8 mouse cellular contexts compared by ENCODE assay signal in genomic region chr19:53768478-53768877, GRCm38 (mm10).
DNase-seq lines count a peak whose midpoint lies in the region; TF ChIP-seq lines count a peak whose summit lies in the region.

No protein-coding gene starts in this region.

- H3K4me1 ChIP-seq in ES-Bruce4 (ENCODE audit: control insufficient read depth, insufficient read depth, low read length) = peaks cover 2% of the 10 kb centered on the region

- no peak overlapping the region for H3K27ac ChIP-seq in left cerebral cortex, adult 2 months
- no peak overlapping the region for H3K27ac ChIP-seq in ES-Bruce4 (ENCODE audit: insufficient read depth, low read length)

- no peak for TF ChIP-seq EP300 in ES-Bruce4 (IDR thresholded peaks at IDR 0.05; ENCODE audit: insufficient read depth, low read depth, low read length)

- peak in 1 of 2 experiments; percentile 27 for DNase-seq in left cerebral cortex, adult 2 months (ENCODE audit: extremely low spot score in 1 of 2, low spot score in 2 of 2)
- no peak for DNase-seq in left cerebral cortex, postnatal 36 days (ENCODE audit: low spot score in 2 of 2)
- peak; percentile 51 for DNase-seq in c-Kit-positive CD71-negative TER-119-negative erythroid progenitor cells, embryonic 14.5 days (ENCODE audit: low read depth)
- DNase-seq in gonadal fat pad, adult 2 months (ENCODE audit: low read depth) = peak; percentile 58
- peak; percentile 32 to 46 for DNase-seq in kidney, postnatal 4 days
- DNase-seq in retina, adult 2 months (ENCODE audit: low read depth, low spot score) = peak; percentile 61
- DNase-seq in gastrocnemius, postnatal 25 days = no peak

- TF ChIP-seq POLR2A in ES-Bruce4 (IDR thresholded peaks at IDR 0.05; ENCODE audit: insufficient read depth, low read length) = no peak

- peak; percentile 76 for TF ChIP-seq CTCF in left cerebral cortex, adult 2 months (IDR thresholded peaks at IDR 0.05)
- TF ChIP-seq CTCF in ES-Bruce4 (IDR thresholded peaks at IDR 0.05; ENCODE audit: low read depth, low read length) = peak; percentile 3

- intact Hi-C loops in left cerebral cortex, adult 2 months (cut with DNase I) = loop anchor here (1.0 to 5.0 kb wide), 2 partner anchors 54 to 157 kb away; no protein-coding TSS in a partner anchor
- intact Hi-C loops in left cerebral cortex, postnatal 36 days (cut with DNase I) = loop anchor here (2.0 to 10.0 kb wide), 3 partner anchors 40 to 1296 kb away; no protein-coding TSS in a partner anchor

- no peaks in the 10 kb centered on the region for H3K36me3 ChIP-seq in ES-Bruce4 (ENCODE audit: control insufficient read depth, insufficient read depth, low read length, poor library complexity, severe bottlenecking)

- H3K9me3 ChIP-seq in ES-Bruce4 (replicated peaks; ENCODE audit: control insufficient read depth, insufficient read depth, low read length, poor library complexity, severe bottlenecking) = peaks cover 18% of the 10 kb centered on the region

- H3K4me3 ChIP-seq in left cerebral cortex, adult 2 months = no peak overlapping the region
- H3K4me3 ChIP-seq in ES-Bruce4 (ENCODE audit: low read depth, low read length) = no peak overlapping the region

- H3K27me3 ChIP-seq in ES-Bruce4 (ENCODE audit: control insufficient read depth, insufficient read depth, low read length, poor library complexity, severe bottlenecking) = no peaks in the 10 kb centered on the region

- no peak overlapping the region for H3K9ac ChIP-seq in ES-Bruce4 (ENCODE audit: low read depth, poor library complexity, severe bottlenecking)

Comparison
In these comparisons a context has a peak if more than half of its experiments do, and no peak if none do; other contexts are left out.
1. DNase-seq: peak in c-Kit-positive CD71-negative TER-119-negative erythroid progenitor cells, embryonic 14.5 days (single experiment), gonadal fat pad, adult 2 months (single experiment), kidney, postnatal 4 days (2 of 2) and retina, adult 2 months (single experiment); none in left cerebral cortex, postnatal 36 days (0 of 2) and gastrocnemius, postnatal 25 days (single experiment).